Mouse (Mus musculus) gastrocnemius, adult 2 months (tissue): ENCODE data around the gene Ikzf2. TPM values are rescaled to one million over a fixed set of nuclear protein-coding genes. Genes with fewer than 3 reads are reported as not detected.

ENCODE experiments used
- DNase-seq: peaks from one replicate; pipeline ENCODE4 v3.0.0; 2022
- H3K27ac ChIP-seq: fragments of 200-600 bp; 2 replicates; pipeline ENCODE4 v1.8.1; 2022; ENCODE audit warnings: mild to moderate bottlenecking
- H3K4me3 ChIP-seq: fragments of 200-600 bp; 2 replicates; pipeline ENCODE4 v1.8.1; 2022; ENCODE audit warnings: mild to moderate bottlenecking, moderate library complexity
- CTCF ChIP-seq: fragments of 200-600 bp; IDR thresholded peaks from 2 replicates; pipeline ENCODE4 v1.8.1; 2022; ENCODE audit warnings: antibody characterized with exemption, mild to moderate bottlenecking, moderate library complexity
- intact Hi-C: fragments of 180-260 bp; cut with DNase I; formaldehyde crosslinking; loops from one replicate; pipeline ENCODE4 v1.15.1; 2025
- total RNA-seq, 2 experiments: library from RNA; stranded (reverse); gene quantifications; 2 replicates each; pipeline ENCODE4 v1.2.3; 2021

Gene Ikzf2
- total RNA-seq, 2 experiments from 2014 or later, result 15.0 to 24.4 TPM

- no peak overlapping the region for H3K27ac ChIP-seq
- TF ChIP-seq CTCF, result no peak
- H3K4me3 ChIP-seq, result no peak overlapping the region
- intact Hi-C loops, result no loop called here
- DNase-seq, result peak; percentile 27
These were observed 75.8 kb downstream of the Ikzf2 start for GRCm38 (mm10) chr1:69611204-69611725.

DNA sequence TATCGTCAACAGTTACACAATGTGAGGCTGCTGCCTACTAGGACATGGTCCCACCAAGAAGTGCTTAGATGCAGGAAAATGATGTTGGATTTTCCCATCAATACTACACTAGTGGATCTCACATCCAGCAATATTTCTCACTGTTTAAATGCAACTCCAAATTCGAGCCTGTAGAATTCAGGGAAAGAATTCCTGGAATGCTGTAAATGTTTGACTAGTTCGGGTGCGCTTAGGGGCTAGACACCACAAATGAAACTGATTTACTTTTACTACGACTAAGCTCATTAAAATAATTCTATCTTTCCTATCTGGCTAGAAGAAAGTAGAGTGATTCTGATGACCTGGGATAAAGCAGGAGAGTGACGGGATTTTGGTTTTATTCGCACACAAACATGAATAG, 76.3 kb downstream of the Ikzf2 start:
- H3K4me3 ChIP-seq, result no peak overlapping the region
- no peak for DNase-seq
- intact Hi-C loops, result no loop called here
- no peak overlapping the region for H3K27ac ChIP-seq
- TF ChIP-seq CTCF, result no peak

GRCm38 (mm10) chr1:69608846-69609245, 78.2 kb downstream of the Ikzf2 start:
- TF ChIP-seq CTCF, result no peak
- H3K4me3 ChIP-seq, result no peak overlapping the region
- DNase-seq, result no peak
- intact Hi-C loops, result no loop called here
- no peak overlapping the region for H3K27ac ChIP-seq

GRCm38 (mm10) chr1:69606844-69607243, 80.2 kb downstream of the Ikzf2 start:
- intact Hi-C loops, result no loop called here
- no peak overlapping the region for H3K4me3 ChIP-seq
- H3K27ac ChIP-seq, result no peak overlapping the region
- TF ChIP-seq CTCF, result no peak
- no peak for DNase-seq

DNA sequence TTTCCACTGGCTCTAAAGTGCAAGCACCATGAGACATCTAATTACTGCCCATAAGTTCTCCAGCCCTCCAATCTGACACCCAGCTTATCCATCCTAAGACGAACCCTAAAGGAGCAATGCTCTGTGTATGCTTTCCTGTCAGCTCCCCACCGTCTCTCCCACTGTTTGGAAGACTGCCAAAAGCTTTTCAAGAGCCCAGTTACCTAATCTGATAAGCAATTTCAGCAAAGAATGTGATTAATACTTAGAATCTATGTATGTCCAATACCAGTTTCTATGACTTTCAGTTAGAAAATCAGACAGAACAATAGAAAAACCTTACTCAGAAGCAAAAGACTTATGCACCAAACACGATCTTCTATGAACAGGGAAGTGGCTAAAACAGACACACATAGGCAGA, 82.8 kb downstream of the Ikzf2 start:
- TF ChIP-seq CTCF, result no peak
- intact Hi-C loops, result no loop called here
- no peak overlapping the region for H3K27ac ChIP-seq
- H3K4me3 ChIP-seq, result no peak overlapping the region
- DNase-seq, result no peak

GRCm38 (mm10) chr1:69600954-69601353, 86.1 kb downstream of the Ikzf2 start:
- intact Hi-C loops, result no loop called here
- Histone ChIP-seq H3K4me3 (no peak overlapping the region), H3K27ac (no peak overlapping the region)
- no peak for TF ChIP-seq CTCF
- DNase-seq, result no peak

- TF ChIP-seq CTCF, result no peak
- no peak overlapping the region for H3K27ac ChIP-seq
- no peak for DNase-seq
- intact Hi-C loops, result loop anchor here (5.0 kb wide), 1 partner anchor 83 kb away; no protein-coding TSS in a partner anchor
- H3K4me3 ChIP-seq, result no peak overlapping the region
These were observed 87.8 kb downstream of the Ikzf2 start for GRCm38 (mm10) chr1:69599074-69599772.

DNA sequence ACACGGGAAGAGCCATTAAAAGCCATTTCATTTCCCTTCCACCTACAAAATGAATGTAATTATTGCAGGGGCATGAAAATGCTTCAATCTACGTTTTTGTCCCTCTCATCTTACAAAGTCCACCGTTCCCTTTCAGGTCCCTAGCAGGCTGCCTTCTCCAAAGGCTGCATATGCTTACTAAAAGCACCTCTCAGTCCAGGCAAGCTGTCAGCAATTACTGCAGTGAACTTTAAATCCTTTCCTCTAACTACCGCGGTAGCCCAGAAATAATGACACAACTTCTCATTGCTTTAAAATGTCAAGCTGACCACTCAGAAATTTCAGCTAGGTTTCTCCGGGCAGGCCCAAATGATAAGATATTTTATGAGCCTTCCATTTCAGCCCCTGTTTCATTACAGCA, 95.2 kb downstream of the Ikzf2 start:
- DNase-seq, result no peak
- Histone ChIP-seq H3K27ac (peak overlapping the region; percentile 49; the same call in 1 of the 2 replicates), H3K4me3 (peak overlapping the region; percentile 26)
- TF ChIP-seq CTCF, result no peak
- intact Hi-C loops, result no loop called here

DNA sequence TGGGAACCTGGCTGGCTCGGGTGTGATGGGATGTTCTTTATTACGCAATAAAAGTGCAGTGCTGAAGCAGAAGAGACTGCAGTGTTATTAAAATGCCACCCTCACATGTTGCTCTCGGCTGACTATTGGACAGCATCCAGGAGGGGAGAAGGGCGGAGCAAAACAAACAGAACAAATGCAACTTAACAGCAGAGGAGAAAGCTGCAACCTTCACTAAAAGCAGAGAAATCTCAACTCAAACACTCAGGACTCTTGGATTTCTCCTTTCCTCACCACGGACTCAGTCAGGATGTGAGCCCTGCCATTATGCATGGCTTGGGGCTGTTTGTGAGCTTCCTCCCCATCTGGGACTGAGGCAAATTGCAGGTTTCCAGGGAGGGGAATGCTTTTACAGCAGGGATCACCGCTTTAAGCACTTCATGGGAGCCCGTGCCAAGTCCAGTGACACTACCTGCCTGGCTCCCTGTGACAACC, 95.7 kb downstream of the Ikzf2 start:
- Histone ChIP-seq H3K4me3 (peak overlapping the region; percentile 26), H3K27ac (peak overlapping the region; percentile 49; the same call in 1 of the 2 replicates)
- intact Hi-C loops, result no loop called here
- peak; percentile 32 for DNase-seq
- no peak for TF ChIP-seq CTCF

DNA sequence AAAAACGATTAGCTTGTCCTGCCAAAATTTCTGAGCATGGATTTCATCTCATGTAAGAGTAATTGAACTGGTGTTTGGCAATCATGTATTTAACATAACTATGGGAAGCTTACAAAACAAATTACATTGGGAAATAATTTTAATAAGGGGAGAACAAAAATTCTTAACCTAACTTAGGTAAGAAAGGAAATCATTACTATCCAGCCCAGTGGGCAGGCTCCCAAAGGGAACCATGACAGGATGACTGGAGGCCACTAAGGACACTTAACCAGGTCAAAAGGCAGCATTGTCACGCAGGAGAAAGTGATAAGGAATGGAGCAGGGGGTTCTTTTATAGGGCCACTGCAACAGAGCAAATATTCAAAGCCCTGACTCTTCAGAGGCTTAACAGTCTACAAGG, 101.5 kb downstream of the Ikzf2 start:
- Histone ChIP-seq H3K27ac (no peak overlapping the region), H3K4me3 (no peak overlapping the region)
- no peak for DNase-seq
- no peak for TF ChIP-seq CTCF
- intact Hi-C loops, result no loop called here

- Histone ChIP-seq H3K4me3 (no peak overlapping the region), H3K27ac (no peak overlapping the region)
- intact Hi-C loops, result no loop called here
- no peak for DNase-seq
- no peak for TF ChIP-seq CTCF
These were observed 102.9 kb downstream of the Ikzf2 start for GRCm38 (mm10) chr1:69583932-69584659.

- no peak for TF ChIP-seq CTCF
- no peak for DNase-seq
- Histone ChIP-seq H3K4me3 (no peak overlapping the region), H3K27ac (no peak overlapping the region)
- intact Hi-C loops, result no loop called here
These were observed 108.1 kb downstream of the Ikzf2 start for GRCm38 (mm10) chr1:69578917-69579316.

DNA sequence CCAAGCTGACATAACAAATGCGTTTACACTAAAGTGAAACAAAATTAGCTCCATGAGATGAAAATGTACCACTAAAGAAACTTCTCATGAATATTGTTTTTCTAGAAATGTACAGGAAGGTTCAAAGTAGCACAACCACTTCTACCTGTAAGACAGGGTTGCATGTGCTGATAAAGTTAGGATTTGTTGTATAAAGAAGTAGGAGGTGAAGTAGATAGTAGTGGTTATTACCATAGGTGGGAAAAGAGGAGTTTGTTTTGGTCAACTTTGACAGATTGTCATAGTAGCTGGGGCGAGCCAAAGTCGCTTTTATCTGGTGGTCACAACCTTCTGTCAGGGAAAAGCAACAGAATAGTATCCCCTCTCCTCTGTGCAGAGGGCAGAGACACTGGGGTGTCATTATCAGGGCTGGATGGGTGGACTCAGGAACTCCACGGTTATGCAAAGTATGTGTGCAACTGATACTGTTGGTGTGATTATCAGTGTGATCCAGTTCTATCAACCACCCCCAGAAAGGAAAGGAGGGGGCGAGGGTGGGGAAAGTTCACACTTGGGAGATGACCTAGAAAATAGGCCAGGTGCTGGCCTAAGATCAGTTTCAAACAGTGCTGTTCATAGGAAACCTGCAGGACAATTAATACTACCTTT, 127.5 kb downstream of the Ikzf2 start:
- H3K4me3 ChIP-seq, result no peak overlapping the region
- no peak for TF ChIP-seq CTCF
- no peak for DNase-seq
- intact Hi-C loops, result no loop called here
- no peak overlapping the region for H3K27ac ChIP-seq
